Mouse (Mus musculus) effector memory CD4-positive, alpha-beta T cell, adult 7 months (primary cell): ENCODE data around the gene Layn. TPM values are rescaled to one million over a fixed set of nuclear protein-coding genes. Genes with fewer than 3 reads are reported as not detected.

Source experiments
- polyA plus RNA-seq: library from polyadenylated mRNA; unstranded; fragments of 100-300 nt; shearing (Covaris generic); gene quantifications from one replicate; pipeline ENCODE4 v1.2.1, GENCODE M21; 2017

The Layn gene
- polyA plus RNA-seq, result not detected

GRCm38 (mm10) chr9:51076979-51077315 lies at the start of gene Layn:
TSS of gene Layn (minus strand) at chr9:51077094.

GRCm38 (mm10) chr9:51101756-51102425 lies 25.0 kb upstream of the Layn start, which contains the start of gene 4833427G06Rik:
TSS of gene 4833427G06Rik (minus strand) at chr9:51102078.

GRCm38 (mm10) chr9:51060601-51061000 lies 16.3 kb downstream of the Layn start, which contains the start of gene Btg4:
TSS of gene Btg4 (plus strand) at chr9:51060901.

GRCm38 (mm10) chr9:51008841-51009655 lies 67.8 kb downstream of the Layn start, which contains the start of gene Sik2:
TSS of gene Sik2 (minus strand) at chr9:51009073.

Other genes starting within 250 kb of the Layn start
- 43.9 TPM for gene Ppp2r1b, start 231.8 kb downstream of the Layn start, polyA plus RNA-seq
- 47.6 TPM for gene Sik2, start 68.0 kb downstream of the Layn start, polyA plus RNA-seq
- gene Btg4, start 16.2 kb downstream of the Layn start, polyA plus RNA-seq, result not detected
- not detected for gene 4833427G06Rik, start 25.0 kb upstream of the Layn start, polyA plus RNA-seq
- 0.05 TPM for gene Gm32742, start 88.4 kb upstream of the Layn start, polyA plus RNA-seq
- 9.9 TPM for gene Pou2af1, start 136.6 kb upstream of the Layn start, polyA plus RNA-seq
- 0.40 TPM for gene Colca2, start 201.5 kb upstream of the Layn start, polyA plus RNA-seq